In the genomic region with DNA sequence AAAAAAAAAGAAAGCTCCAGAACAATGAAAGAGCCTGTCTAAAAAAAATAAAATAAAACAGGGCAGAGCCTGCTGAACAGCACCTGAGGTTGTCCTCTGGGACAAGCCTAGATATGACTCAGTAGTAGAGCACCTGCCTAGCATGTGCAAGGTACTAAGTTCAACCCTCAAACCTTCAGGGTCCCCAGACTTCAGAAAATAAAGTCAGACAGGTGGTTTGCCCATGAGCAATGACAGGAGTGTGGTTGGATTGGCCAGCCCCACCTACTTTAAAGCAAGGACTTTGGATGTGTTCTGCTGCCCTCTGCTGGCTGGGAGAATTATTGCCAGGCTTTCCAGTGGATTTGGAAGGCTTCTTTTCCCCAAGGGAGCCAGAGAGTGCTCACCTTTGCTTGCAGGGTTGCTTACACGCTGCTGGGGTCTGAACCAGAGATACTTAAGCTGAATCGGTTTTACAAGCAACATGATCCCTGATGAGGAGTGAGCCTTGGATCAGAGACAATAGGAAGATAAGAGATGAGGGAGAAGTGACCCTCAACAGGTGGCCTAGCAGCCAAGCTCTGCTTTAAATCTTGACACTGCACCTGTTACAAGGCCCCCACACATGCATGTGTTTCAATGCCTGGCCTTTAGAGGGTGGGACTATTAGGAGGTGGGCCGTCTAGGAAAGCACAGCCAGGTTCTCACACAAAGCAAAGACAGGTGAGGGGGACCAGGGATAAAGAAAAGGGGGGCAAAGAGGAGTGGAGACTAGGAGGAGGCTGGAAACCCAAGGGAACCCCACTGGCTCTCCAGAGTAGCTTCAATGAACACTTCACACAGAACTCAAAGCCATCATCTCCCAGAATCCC, we compare ENCODE assay signal across 8 mouse cellular contexts. TPM values are rescaled to one million over a fixed set of nuclear protein-coding genes. Genes with fewer than 3 reads are reported as not detected.
DNase-seq lines count a peak whose midpoint lies in the region; ATAC-seq lines count a peak whose summit lies in the region.

No protein-coding gene starts in this region.

- peak; percentile 94 for ATAC-seq in megakaryocyte-erythroid progenitor cell, adult 5-6 weeks (replicated peaks; ENCODE audit: low FRiP score, low TSS enrichment, poor library complexity, severe bottlenecking)

- DNase-seq in adrenal gland, adult (ENCODE audit: inconsistent age in 2 of 2, low spot score in 1 of 2) = peak; percentile 64 to 91
- peak; percentile 83 to 87 for DNase-seq in cerebellum, postnatal 36 days
- peak; percentile 74 for DNase-seq in gastrocnemius, adult 18-20 months (ENCODE audit: low spot score)
- peak; percentile 63 for DNase-seq in hindlimb bud, embryonic 11.5 days (ENCODE audit: extremely low spot score, low read depth, low spot score)
- peak; percentile 50 for DNase-seq in left cerebral cortex, adult 11 months (ENCODE audit: low spot score)
- DNase-seq in right cerebral cortex, postnatal 36 days (ENCODE audit: low spot score in 2 of 2) = peak; percentile 50 to 66
- peak; percentile 49 to 78 for DNase-seq in urinary bladder, postnatal 4 days (ENCODE audit: low spot score in 2 of 2)

RNA-seq across cellular contexts. Expression of gene Thnsl2, which starts 19.0 kb away (rescaled TPM):
- 1 to 10 TPM; 7.6 to 9.2 TPM for total RNA-seq in gastrocnemius, adult 18-20 months (2021)
- 0.22 TPM in 1 of 2 replicates, not detected in the other for total RNA-seq in megakaryocyte-erythroid progenitor cell, adult 5-6 weeks (2014; fragmentation: Nextera tagmentation)
- total RNA-seq in megakaryocyte-erythroid progenitor cell, adult 5-6 weeks (2017) = not detected in 2 replicates

Comparison
In these comparisons a context has a peak if more than half of its experiments do, and no peak if none do; other contexts are left out.
1. Peak in every context shown above with its lines: DNase-seq and ATAC-seq.
2. RNA of gene Thnsl2, which starts 19.0 kb away (total RNA-seq): 7.6 to 9.2 TPM in gastrocnemius, adult 18-20 months; 0.22 TPM in megakaryocyte-erythroid progenitor cell, adult 5-6 weeks; every median in the first group is over 4 times any median in the second.